Mouse (Mus musculus) embryonic facial prominence, embryonic 10.5 days (tissue): ENCODE measurements at regions not wholly inside any gene's neighbourhood (a gene's known extent, or its start where the extent isn't known, plus 50 kb on each side); places are given as distances from the start of the nearest gene placed in this dataset.
"Not testable (repeated sequence)": the region's sequence is repeated elsewhere in the genome, so short reads cannot be mapped to it uniquely, and the experiment has no call there.

Source experiments
- DNase-seq: peaks from one replicate; pipeline ENCODE4 v3.0.0-alpha.2; 2017; ENCODE audit warnings: low spot score
- H3K27ac ChIP-seq: fragments of 300-500 bp; sonication (generic); replicated peaks from 2 replicates; pipeline ENCODE4 v1.5.1; 2016; ENCODE audit warnings: mild to moderate bottlenecking
- H3K27me3 ChIP-seq: fragments of 300-500 bp; sonication (generic); replicated peaks from 2 replicates; pipeline ENCODE4 v1.6.1; 2016; ENCODE audit warnings: low read depth, mild to moderate bottlenecking; ENCODE audit not compliant: poor library complexity, severe bottlenecking
- H3K36me3 ChIP-seq: fragments of 300-500 bp; sonication (generic); replicated peaks from 2 replicates; pipeline ENCODE4 v1.6.1; 2016; ENCODE audit warnings: mild to moderate bottlenecking, moderate library complexity
- H3K4me1 ChIP-seq: fragments of 300-500 bp; sonication (generic); 2 replicates; pipeline ENCODE4 v1.6.1; 2016
- H3K4me3 ChIP-seq: fragments of 300-500 bp; sonication (generic); 2 replicates; pipeline ENCODE4 v1.5.1; 2016; ENCODE audit warnings: mild to moderate bottlenecking, moderate library complexity
- H3K9me3 ChIP-seq: fragments of 300-500 bp; sonication (generic); 2 replicates; pipeline ENCODE4 v1.6.1; 2016; ENCODE audit warnings: mild to moderate bottlenecking
- WGBS: fragments of 180-500 bp; shearing (Covaris S2); methylation state at CpG from one replicate; pipeline ENCODE4 v1.1.7; 2016; 5-methylcytosine and 5-hydroxymethylcytosine counted together

DNA sequence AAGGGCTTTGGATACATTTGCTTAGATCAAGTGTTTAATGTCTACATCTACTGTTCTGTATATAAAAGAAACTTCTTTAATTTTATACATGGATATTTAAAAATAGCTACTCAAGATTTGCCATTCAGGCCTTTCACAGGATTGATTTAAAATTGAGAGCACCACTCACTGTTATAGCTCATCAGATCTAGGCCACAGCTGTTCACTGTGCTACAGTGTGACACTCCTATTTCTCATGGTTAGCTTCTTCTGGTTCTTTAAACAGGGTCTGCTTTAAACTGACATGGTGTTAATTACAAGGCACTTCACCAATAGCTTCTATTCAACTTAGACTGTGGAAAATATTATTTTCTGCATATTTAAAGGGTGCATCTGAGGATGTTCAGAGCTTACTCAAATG, 655.3 kb downstream of the Fam19a2 start:
- no peak for DNase-seq

DNA sequence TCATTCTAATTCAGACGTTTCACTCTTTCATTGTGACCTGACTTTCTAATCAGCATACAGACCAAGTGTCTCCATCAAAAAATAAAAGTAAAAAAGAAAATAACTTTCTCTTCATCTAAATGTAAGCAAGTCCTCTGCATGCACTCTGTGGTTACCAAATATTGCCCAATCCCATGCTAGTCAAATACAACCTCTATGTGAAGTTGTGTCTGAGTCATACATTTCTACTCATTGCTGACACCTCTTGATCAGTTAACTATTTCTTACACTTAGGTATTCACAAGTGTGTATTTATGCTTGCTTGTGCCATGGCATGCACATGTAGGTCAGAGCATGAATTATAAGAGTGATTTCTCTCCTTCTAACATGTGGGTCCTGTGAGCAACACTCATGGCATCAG, 666.2 kb downstream of the Fam19a2 start:
- Histone ChIP-seq H3K36me3 (no peaks in the 10 kb centered on the region), H3K4me3 (no peak overlapping the region), H3K27me3 (no peaks in the 10 kb centered on the region), H3K9me3 (no peaks in the 10 kb centered on the region), H3K4me1 (no peaks in the 10 kb centered on the region), H3K27ac (no peak overlapping the region)
- DNase-seq, result no peak
- 66% methylated on average over 1 of the region's 1 CpGs for WGBS

More for the DNA sequence above, 655.3 kb downstream of the Fam19a2 start:
- no peaks in the 10 kb centered on the region for H3K4me1 ChIP-seq
- H3K27ac ChIP-seq, result no peak overlapping the region
- H3K9me3 ChIP-seq, result no peaks in the 10 kb centered on the region
- H3K36me3 ChIP-seq, result no peaks in the 10 kb centered on the region
- H3K4me3 ChIP-seq, result no peak overlapping the region
- H3K27me3 ChIP-seq, result no peaks in the 10 kb centered on the region

DNA sequence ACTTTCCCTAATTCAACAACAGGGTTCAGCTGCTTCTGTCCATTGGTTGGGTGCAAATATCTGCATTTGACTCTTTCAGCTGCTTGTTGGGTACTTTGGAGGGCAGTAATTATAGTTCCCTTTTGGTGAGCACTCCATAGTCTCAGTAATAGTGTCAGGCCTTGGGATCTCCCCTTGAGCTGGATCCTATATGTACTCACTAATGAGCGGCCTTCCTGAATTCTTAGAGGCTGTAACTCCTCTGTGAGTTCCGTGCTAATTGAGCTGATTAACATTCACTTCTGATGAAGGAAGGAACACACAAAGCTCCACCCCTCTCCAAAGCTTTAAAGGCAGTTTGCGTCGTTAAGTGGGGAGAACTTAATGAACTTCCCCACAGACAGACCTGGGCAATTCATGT, 674.9 kb downstream of the Fam19a2 start:
- not testable (repeated sequence) for H3K4me1 ChIP-seq, H3K27me3 ChIP-seq, H3K9me3 ChIP-seq, H3K4me3 ChIP-seq, DNase-seq, H3K36me3 ChIP-seq, H3K27ac ChIP-seq
- 77% methylated on average over 4 of the region's 4 CpGs for WGBS
